Mouse (Mus musculus) MEL (cell line): Measurements from ENCODE around the gene Atp6v1g2.

Source experiments
- BHLHE40 ChIP-seq: IDR thresholded peaks from 2 replicates; pipeline ENCODE4 v1.6.1; 2012; ENCODE audit warnings: low read depth, mild to moderate bottlenecking, inconsistent platforms, low read length, improper control_type of control experiment, borderline replicate concordance
- CTCF ChIP-seq, 3 experiments: IDR thresholded peaks in 2 of 3; conservative IDR thresholded peaks in 1 of 3; 2 replicates each; pipeline ENCODE4 v1.5.1; 2011 to 2012; ENCODE audit warnings: low read length in 3 of 3, low read depth in 2 of 3, mild to moderate bottlenecking in 2 of 3, improper control_type of control experiment in 1 of 3, inconsistent platforms in 1 of 3, mixed read lengths in 1 of 3, moderate library complexity in 1 of 3; ENCODE audit not compliant: control insufficient read depth in 1 of 3, insufficient read depth in 1 of 3, poor library complexity in 1 of 3, severe bottlenecking in 1 of 3
- EP300 ChIP-seq, 2 experiments: IDR thresholded peaks; 2 replicates each; pipeline ENCODE4 v1.6.1; 2011; ENCODE audit warnings: improper control_type of control experiment in 2 of 2, low read length in 2 of 2, low read depth in 1 of 2, mild to moderate bottlenecking in 1 of 2
- GATA1 ChIP-seq: IDR thresholded peaks from 2 replicates; pipeline ENCODE4 v1.6.1; 2011; ENCODE audit warnings: low read depth, low read length, improper control_type of control experiment
- MAX ChIP-seq: IDR thresholded peaks from 2 replicates; pipeline ENCODE4 v1.6.1; 2011; ENCODE audit warnings: low read length, improper control_type of control experiment
- MAZ ChIP-seq: IDR thresholded peaks from 2 replicates; pipeline ENCODE4 v1.6.1; 2012; ENCODE audit warnings: low read depth, mild to moderate bottlenecking, inconsistent platforms, low read length, improper control_type of control experiment
- POLR2A ChIP-seq, 2 experiments: IDR thresholded peaks; 2 replicates each; pipeline ENCODE4 v1.6.1; 2011 to 2012; ENCODE audit warnings: low read length in 2 of 2, mild to moderate bottlenecking in 2 of 2, control low read depth in 1 of 2, improper control_type of control experiment in 1 of 2, low read depth in 1 of 2, moderate library complexity in 1 of 2; ENCODE audit not compliant: control insufficient read depth in 1 of 2, insufficient read depth in 1 of 2, poor library complexity in 1 of 2
- TCF12 ChIP-seq: IDR thresholded peaks from 2 replicates; pipeline ENCODE4 v1.6.1; 2014; ENCODE audit warnings: low read depth, mild to moderate bottlenecking, inconsistent platforms, low read length, improper control_type of control experiment, moderate library complexity
- UBTF ChIP-seq: IDR thresholded peaks from 2 replicates; pipeline ENCODE4 v1.6.1; 2012; ENCODE audit warnings: low read depth, mild to moderate bottlenecking, inconsistent platforms, low read length, improper control_type of control experiment, moderate library complexity, borderline replicate concordance; ENCODE audit not compliant: insufficient read depth
- ZC3H11A ChIP-seq: IDR thresholded peaks from 2 replicates; pipeline ENCODE4 v1.6.1; 2012; ENCODE audit warnings: low read depth, mild to moderate bottlenecking, inconsistent platforms, low read length, improper control_type of control experiment
- ZNF384 ChIP-seq: IDR thresholded peaks from 2 replicates; pipeline ENCODE4 v1.6.1; 2012; ENCODE audit warnings: low read depth, mild to moderate bottlenecking, inconsistent platforms, low read length, improper control_type of control experiment

DNA sequence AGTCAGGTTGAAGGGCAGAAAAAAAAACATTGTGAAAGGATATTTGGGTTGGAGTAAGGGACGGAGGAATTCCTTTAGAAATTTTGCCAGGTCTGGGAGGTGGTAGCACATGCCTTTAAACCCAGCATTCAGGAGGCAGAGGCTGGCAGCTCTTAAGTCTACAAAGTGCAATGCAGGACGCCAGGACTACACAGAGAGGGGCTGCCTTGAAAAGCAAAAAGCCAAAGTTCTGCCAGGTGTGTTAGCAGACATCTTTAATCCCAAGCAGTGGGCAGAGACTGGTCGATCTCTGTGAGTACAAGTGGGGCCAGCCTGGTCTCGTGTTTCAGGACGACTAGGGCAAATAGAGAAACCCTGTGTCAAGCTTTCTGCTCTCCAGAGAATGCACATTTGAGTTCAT is 18.5 kb downstream of the Atp6v1g2 start:
- TF ChIP-seq POLR2A (IDR thresholded peaks at IDR 0.05; ENCODE audit: control insufficient read depth in 1 of 2, insufficient read depth in 1 of 2, low read depth in 1 of 2, low read length in 2 of 2, poor library complexity in 1 of 2): no peak; a peak in 1 of 4 replicates
- TF ChIP-seq MAZ: no peak
- TF ChIP-seq CTCF (IDR thresholded peaks at IDR 0.05 in 2 of 3, conservative IDR thresholded peaks at IDR 0.05 in 1 of 3; ENCODE audit: control insufficient read depth in 1 of 3, insufficient read depth in 1 of 3, low read depth in 2 of 3, low read length in 3 of 3, poor library complexity in 1 of 3, severe bottlenecking in 1 of 3): no peak
- TF ChIP-seq MAX: no peak
- no peak for TF ChIP-seq GATA1
- no peak for TF ChIP-seq UBTF
- TF ChIP-seq ZNF384: no peak
- TF ChIP-seq ZC3H11A: no peak
- no peak for TF ChIP-seq TCF12
- TF ChIP-seq EP300 (IDR thresholded peaks at IDR 0.05; ENCODE audit: low read depth in 1 of 2, low read length in 2 of 2): no peak
- TF ChIP-seq BHLHE40: no peak
